Mouse (Mus musculus) urinary bladder, postnatal 14 days (tissue): ENCODE data around the gene Capn5.

Experiments used
- DNase-seq: peaks from one replicate; pipeline ENCODE4 v3.0.0; 2021; ENCODE audit warnings: low spot score

Capn5 gene

GRCm38 (mm10) chr7:98109771-98110170, 68.3 kb downstream of the Capn5 start:
- DNase-seq: no peak

- DNase-seq: no peak
Measured at GRCm38 (mm10) chr7:98108636-98109430, 69.2 kb downstream of the Capn5 start.

- DNase-seq: no peak
Measured at GRCm38 (mm10) chr7:98106272-98106671, 71.8 kb downstream of the Capn5 start.

- no peak for DNase-seq
Measured at GRCm38 (mm10) chr7:98104481-98105435, 73.3 kb downstream of the Capn5 start.

- DNase-seq: no peak
Measured at GRCm38 (mm10) chr7:98103942-98104292, 74.2 kb downstream of the Capn5 start.

- DNase-seq: peak; percentile 86
Measured at GRCm38 (mm10) chr7:98103002-98103941, 74.8 kb downstream of the Capn5 start.

- DNase-seq: no peak
Measured at GRCm38 (mm10) chr7:98102488-98102887, 75.6 kb downstream of the Capn5 start.

- DNase-seq: no peak
Measured at GRCm38 (mm10) chr7:98097557-98097956, 80.5 kb downstream of the Capn5 start.

GRCm38 (mm10) chr7:98095852-98096251, 82.2 kb downstream of the Capn5 start:
- DNase-seq: no peak

- DNase-seq: no peak
Measured at GRCm38 (mm10) chr7:98086346-98086745, 91.7 kb downstream of the Capn5 start.

GRCm38 (mm10) chr7:98085314-98085713, 92.8 kb downstream of the Capn5 start:
- no peak for DNase-seq

- no peak for DNase-seq
Measured at GRCm38 (mm10) chr7:98084541-98085293, 93.4 kb downstream of the Capn5 start.

GRCm38 (mm10) chr7:98082376-98082775, 95.7 kb downstream of the Capn5 start:
- no peak for DNase-seq

GRCm38 (mm10) chr7:98077453-98077852, 100.6 kb downstream of the Capn5 start:
- no peak for DNase-seq

- DNase-seq: peak; percentile 87
Measured at GRCm38 (mm10) chr7:98071620-98072019, 106.5 kb downstream of the Capn5 start.
